Mouse (Mus musculus): Measurements from ENCODE around the gene Ror2. TPM values are rescaled to one million over a fixed set of nuclear protein-coding genes. Genes with fewer than 3 reads are reported as not detected.

Gene Ror2
- total RNA-seq, 2 experiments from 2014 or later = 4.4 to 5.4 TPM

- intact Hi-C loops (cut with DNase I) = no loop called here
- DNase-seq = no peak
These were observed 204.1 kb downstream of the Ror2 start for GRCm38 (mm10) chr13:53081846-53082245.

GRCm38 (mm10) chr13:53077732-53078345 lies 208.1 kb downstream of the Ror2 start:
- intact Hi-C loops (cut with DNase I) = no loop called here
- no peak for DNase-seq

- intact Hi-C loops (cut with DNase I) = no loop called here
- no peak for DNase-seq
These were observed 210.9 kb downstream of the Ror2 start for GRCm38 (mm10) chr13:53075006-53075405.

- peak; percentile 27 for DNase-seq
- intact Hi-C loops (cut with DNase I) = no loop called here
These were observed 216.7 kb downstream of the Ror2 start for GRCm38 (mm10) chr13:53069076-53069690.

- intact Hi-C loops (cut with DNase I) = no loop called here
- DNase-seq = no peak
These were observed 217.5 kb downstream of the Ror2 start for GRCm38 (mm10) chr13:53068461-53068860.

GRCm38 (mm10) chr13:53067949-53068348 lies 218.0 kb downstream of the Ror2 start:
- intact Hi-C loops (cut with DNase I) = no loop called here
- DNase-seq = peak; percentile 51

- intact Hi-C loops (cut with DNase I) = no loop called here
- DNase-seq = no peak
These were observed 220.8 kb downstream of the Ror2 start for GRCm38 (mm10) chr13:53065122-53065521.

GRCm38 (mm10) chr13:53064681-53065080 lies 221.2 kb downstream of the Ror2 start:
- DNase-seq = peak; percentile 33
- intact Hi-C loops (cut with DNase I) = no loop called here

Other genes with a start within 250 kb of the Ror2 start
- gene Sptlc1, start 91.3 kb upstream of the Ror2 start, total RNA-seq (2021) = 10 to 100 TPM; 23.4 to 26.0 TPM
- gene Msx2, start 186.9 kb upstream of the Ror2 start, total RNA-seq (2021) = under 1 TPM; 0.60 to 0.74 TPM